Mouse (Mus musculus): ENCODE measurements around the gene Zc3hc1.

DNA sequence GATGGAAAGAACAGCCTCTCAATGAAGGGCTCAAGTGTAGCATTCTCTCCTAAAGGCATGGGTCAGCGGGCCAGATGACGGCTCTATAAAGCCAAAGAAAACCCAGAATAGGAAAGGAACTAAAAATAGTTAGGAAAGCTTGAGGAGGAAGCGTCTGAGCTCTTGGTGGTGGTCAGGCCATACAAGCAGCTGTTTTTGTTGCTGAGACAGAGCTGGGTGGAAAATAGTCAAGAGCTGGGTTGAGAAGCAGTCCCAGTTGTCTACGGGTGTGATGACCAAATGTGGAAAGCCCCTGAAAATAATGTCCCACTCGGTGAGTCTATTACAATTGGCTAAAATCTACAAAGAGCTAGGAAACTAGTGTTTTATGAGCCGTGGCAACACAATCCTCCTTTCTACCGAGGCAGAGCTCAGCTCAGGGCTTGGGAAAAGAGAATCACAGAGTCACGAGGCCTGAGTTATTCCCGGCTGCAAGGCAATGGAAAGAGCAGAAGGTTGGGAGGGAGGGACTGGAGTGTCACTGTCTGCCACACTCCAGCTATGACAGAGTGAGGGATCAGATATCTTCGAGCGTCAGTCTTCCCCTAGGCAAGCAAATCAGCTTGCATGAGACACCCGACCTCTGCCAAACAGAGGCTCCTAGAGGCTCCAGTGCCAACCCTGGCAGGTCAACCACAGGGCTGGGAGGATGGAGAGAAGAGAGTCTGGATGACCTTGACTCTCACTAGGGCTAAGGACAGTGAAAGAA is 30.9 kb downstream of the Zc3hc1 start:
- TF ChIP-seq CTCF (IDR thresholded peaks at IDR 0.05; ENCODE audit: low read depth, low read length) (no peak), POLR2A (IDR thresholded peaks at IDR 0.05; ENCODE audit: borderline replicate concordance, low read depth, low read length) (no peak)

All from bone marrow macrophage, adult 2 months (primary cell).